Mouse (Mus musculus) stomach, postnatal 0 days (tissue): ENCODE results near the gene Cd44. TPM values are rescaled to one million over a fixed set of nuclear protein-coding genes. Genes with fewer than 3 reads are reported as not detected.

Experiments used
- ATAC-seq: fragments of 200-750 bp; cut with Nextera tagmentation; 2 replicates; pipeline ENCODE4 v1.8.0; 2017; ENCODE audit not compliant: low FRiP score, low TSS enrichment
- DNase-seq: peaks from one replicate; pipeline ENCODE4 v3.0.0-alpha.2; 2016; ENCODE audit warnings: low spot score
- H3K27ac ChIP-seq: fragments of 300-500 bp; sonication (generic); replicated peaks from 2 replicates; pipeline ENCODE4 v1.5.1; 2014; ENCODE audit warnings: mild to moderate bottlenecking, control low read depth
- H3K27me3 ChIP-seq: fragments of 300-500 bp; sonication (generic); 2 replicates; pipeline ENCODE4 v1.6.1; 2014; ENCODE audit warnings: low read length; ENCODE audit not compliant: control insufficient read depth, insufficient read depth
- H3K36me3 ChIP-seq: fragments of 300-500 bp; sonication (generic); 2 replicates; pipeline ENCODE4 v1.6.1; 2014; ENCODE audit warnings: low read length, mixed read lengths; ENCODE audit not compliant: control insufficient read depth, insufficient read depth
- H3K4me1 ChIP-seq: fragments of 300-500 bp; sonication (generic); replicated peaks from 2 replicates; pipeline ENCODE4 v1.6.1; 2014; ENCODE audit warnings: antibody characterized with exemption; ENCODE audit not compliant: control insufficient read depth, insufficient read depth
- H3K4me2 ChIP-seq: fragments of 300-500 bp; sonication (generic); replicated peaks from 2 replicates; pipeline ENCODE4 v1.6.1; 2014; ENCODE audit warnings: low read depth, mild to moderate bottlenecking, control low read depth, moderate library complexity
- H3K4me3 ChIP-seq: fragments of 300-500 bp; sonication (generic); 2 replicates; pipeline ENCODE4 v1.5.1; 2014; ENCODE audit warnings: low read depth, low read length, control low read depth
- H3K9ac ChIP-seq: fragments of 300-500 bp; sonication (generic); 2 replicates; pipeline ENCODE4 v1.6.1; 2014; ENCODE audit warnings: mild to moderate bottlenecking, low read length, control low read depth, mixed read lengths
- H3K9me3 ChIP-seq: fragments of 300-500 bp; sonication (generic); 2 replicates; pipeline ENCODE4 v1.6.1; 2016; ENCODE audit warnings: low read length; ENCODE audit not compliant: control insufficient read depth
- CTCF ChIP-seq: IDR thresholded peaks from 2 replicates; pipeline ENCODE4 v1.5.1; 2016; ENCODE audit warnings: antibody characterized with exemption, low read depth, mild to moderate bottlenecking, moderate library complexity
- EP300 ChIP-seq: optimal IDR thresholded peaks from 2 replicates; pipeline ENCODE3; 2016; ENCODE audit warnings: antibody characterized with exemption
- WGBS: fragments of 180-500 bp; shearing (Covaris S2); extraction: QIAGEN DNeasy Blood & Tissue Kit; methylation state at CpG from one replicate; pipeline ENCODE4 v1.1.7; 2014; 5-methylcytosine and 5-hydroxymethylcytosine counted together
- polyA plus RNA-seq: library from polyadenylated mRNA; unstranded; fragments of >200 nt; fragmentation: Nextera tagmentation; extraction: Ambion mirVana; gene quantifications from 2 replicates; pipeline ENCODE4 v1.2.1, GENCODE M21; 2015

The Cd44 gene
- polyA plus RNA-seq, 1 experiment from 2014 or later = 27.5 TPM

GRCm38 (mm10) chr2:102923682-102924081, 22.2 kb upstream of the Cd44 start:
- no peaks in the 10 kb centered on the region for H3K4me1 ChIP-seq
- no peak for ATAC-seq
- TF ChIP-seq EP300 = no peak
- TF ChIP-seq CTCF = no peak
- no peak overlapping the region for H3K27ac ChIP-seq
- no peak overlapping the region for H3K9ac ChIP-seq
- no peak overlapping the region for H3K4me2 ChIP-seq
- no peaks in the 10 kb centered on the region for H3K9me3 ChIP-seq
- DNase-seq = no peak
- H3K4me3 ChIP-seq = no peak overlapping the region
- no peaks in the 10 kb centered on the region for H3K27me3 ChIP-seq
- WGBS = 63% methylated on average over 3 of the region's 3 CpGs
- H3K36me3 ChIP-seq = no peaks in the 10 kb centered on the region

GRCm38 (mm10) chr2:102922066-102922465, 20.6 kb upstream of the Cd44 start:
- no peak overlapping the region for H3K9ac ChIP-seq
- TF ChIP-seq EP300 (no peak), CTCF (no peak)
- no peaks in the 10 kb centered on the region for H3K4me1 ChIP-seq
- no peak overlapping the region for H3K4me2 ChIP-seq
- H3K27me3 ChIP-seq = no peaks in the 10 kb centered on the region
- no peak for ATAC-seq
- no peak overlapping the region for H3K27ac ChIP-seq
- H3K36me3 ChIP-seq = no peaks in the 10 kb centered on the region
- no peak overlapping the region for H3K4me3 ChIP-seq
- no peaks in the 10 kb centered on the region for H3K9me3 ChIP-seq
- DNase-seq = no peak
- 83% methylated on average over 3 of the region's 3 CpGs for WGBS

- Histone ChIP-seq H3K9me3 (no peaks in the 10 kb centered on the region), H3K36me3 (no peaks in the 10 kb centered on the region), H3K27ac (no peak overlapping the region), H3K27me3 (no peaks in the 10 kb centered on the region), H3K4me3 (no peak overlapping the region), H3K4me1 (no peaks in the 10 kb centered on the region), H3K9ac (no peak overlapping the region), H3K4me2 (no peak overlapping the region)
- DNase-seq (no peak), ATAC-seq (no peak)
- no peak for TF ChIP-seq EP300
- no peak for TF ChIP-seq CTCF
- WGBS = 47% methylated on average over 1 of the region's 1 CpGs
These were observed 16.8 kb upstream of the Cd44 start for GRCm38 (mm10) chr2:102918301-102918700.

- WGBS = 54% methylated on average over 3 of the region's 3 CpGs
- H3K9me3 ChIP-seq = no peaks in the 10 kb centered on the region
- DNase-seq (no peak), ATAC-seq (no peak)
- no peaks in the 10 kb centered on the region for H3K27me3 ChIP-seq
- H3K36me3 ChIP-seq = no peaks in the 10 kb centered on the region
- H3K9ac ChIP-seq = no peak overlapping the region
- H3K4me3 ChIP-seq = no peak overlapping the region
- H3K4me1 ChIP-seq = no peaks in the 10 kb centered on the region
- no peak for TF ChIP-seq CTCF
- no peak for TF ChIP-seq EP300
- no peak overlapping the region for H3K4me2 ChIP-seq
- H3K27ac ChIP-seq = no peak overlapping the region
These were observed 15.1 kb upstream of the Cd44 start for GRCm38 (mm10) chr2:102916596-102916995.

- TF ChIP-seq EP300 = no peak
- no peak for TF ChIP-seq CTCF
- H3K9ac ChIP-seq = no peak overlapping the region
- DNase-seq (no peak), ATAC-seq (no peak)
- 73% methylated on average over 5 of the region's 5 CpGs for WGBS
- H3K27me3 ChIP-seq = no peaks in the 10 kb centered on the region
- H3K4me2 ChIP-seq = no peak overlapping the region
- H3K36me3 ChIP-seq = no peaks in the 10 kb centered on the region
- no peaks in the 10 kb centered on the region for H3K9me3 ChIP-seq
- no peak overlapping the region for H3K27ac ChIP-seq
- no peaks in the 10 kb centered on the region for H3K4me1 ChIP-seq
- no peak overlapping the region for H3K4me3 ChIP-seq
These were observed 13.2 kb upstream of the Cd44 start for GRCm38 (mm10) chr2:102914675-102915074.

- 71% methylated on average over 11 of the region's 11 CpGs for WGBS
- H3K9ac ChIP-seq = no peak overlapping the region
- no peaks in the 10 kb centered on the region for H3K36me3 ChIP-seq
- no peak overlapping the region for H3K27ac ChIP-seq
- no peaks in the 10 kb centered on the region for H3K27me3 ChIP-seq
- no peak overlapping the region for H3K4me3 ChIP-seq
- H3K9me3 ChIP-seq = no peaks in the 10 kb centered on the region
- no peaks in the 10 kb centered on the region for H3K4me1 ChIP-seq
- no peak overlapping the region for H3K4me2 ChIP-seq
- no peak for TF ChIP-seq CTCF
- no peak for TF ChIP-seq EP300
- DNase-seq (no peak), ATAC-seq (no peak)
These were observed 12.5 kb upstream of the Cd44 start for GRCm38 (mm10) chr2:102913833-102914545.
